10 mouse cellular contexts compared by ENCODE assay signal in the genomic region with DNA sequence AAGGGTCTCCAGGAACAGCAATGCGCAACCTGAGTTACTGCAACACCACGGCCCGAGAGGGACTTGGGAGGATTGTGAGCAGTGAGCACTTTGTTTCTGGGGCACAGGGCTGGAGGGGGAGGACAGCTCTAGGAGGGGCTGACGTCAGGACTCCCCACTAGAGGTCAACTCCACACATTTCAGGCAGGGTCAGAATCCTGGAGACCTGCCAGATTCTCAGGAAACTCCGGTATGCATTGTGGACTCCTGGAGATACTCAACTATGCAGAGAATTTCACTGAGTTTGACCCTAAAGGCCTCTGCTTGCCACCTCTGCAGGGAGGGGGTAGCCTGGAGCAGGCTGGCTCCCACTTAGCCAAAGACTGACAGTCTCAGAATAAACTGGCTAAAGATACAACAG.
DNase-seq lines count a peak whose midpoint lies in the region; ATAC-seq lines count a peak whose summit lies in the region.
"Had no signal": no experiment of that assay in that cellular context is flagged by ENCODE, and none has a peak within 500 bp of the region (broad histone marks: within the 10 kb centered on the region; RNA-seq: fewer than 3 reads in every experiment).

No protein-coding gene starts in this region.

- no peak for DNase-seq in lung, postnatal 25 days (ENCODE audit: low spot score)
- peak; percentile 56 to 81 for DNase-seq in kidney, adult 8-10 months
- no peak for DNase-seq in thymus, postnatal 14 days
- DNase-seq in natural killer cell, adult 2 months (ENCODE audit: low spot score in 2 of 2), result no peak
- DNase-seq: cerebellum, adult 2 months had no signal

- no peaks in the 10 kb centered on the region for H3K36me3 ChIP-seq in lung, embryonic 16.5 days (ENCODE audit: control insufficient read depth, insufficient read depth, low read length)
- no peaks in the 10 kb centered on the region for H3K36me3 ChIP-seq in embryonic facial prominence, embryonic 12.5 days
- H3K36me3 ChIP-seq in neural tube, embryonic 14.5 days (ENCODE audit: control insufficient read depth, insufficient read depth, low read length), result no peaks in the 10 kb centered on the region

- H3K4me1 ChIP-seq in lung, embryonic 16.5 days (replicated peaks; ENCODE audit: control insufficient read depth, insufficient read depth, low read length), result peaks cover 10% of the 10 kb centered on the region
- peaks cover 14% of the 10 kb centered on the region for H3K4me1 ChIP-seq in embryonic facial prominence, embryonic 12.5 days
- H3K4me1 ChIP-seq in neural tube, embryonic 14.5 days (ENCODE audit: control insufficient read depth, insufficient read depth, low read length), result peaks cover 17% of the 10 kb centered on the region; the same call in 1 of the 2 replicates
- H3K4me1 ChIP-seq: megakaryocyte, embryonic 14.5 days had no signal

- WGBS in lung, embryonic 16.5 days, result 26% methylated on average over 5 of the region's 5 CpGs
- WGBS in embryonic facial prominence, embryonic 12.5 days, result 33% methylated on average over 5 of the region's 5 CpGs
- WGBS in neural tube, embryonic 14.5 days, result 40% methylated on average over 5 of the region's 5 CpGs

- H3K4me3 ChIP-seq in lung, embryonic 16.5 days (ENCODE audit: low read length), result no peak overlapping the region
- no peak overlapping the region for H3K4me3 ChIP-seq in embryonic facial prominence, embryonic 12.5 days
- no peak overlapping the region for H3K4me3 ChIP-seq in neural tube, embryonic 14.5 days (ENCODE audit: low read depth, low read length)
- H3K4me3 ChIP-seq: megakaryocyte, embryonic 14.5 days had no signal

- peak; percentile 62 for ATAC-seq in lung, embryonic 16.5 days (ENCODE audit: low read depth)
- ATAC-seq in embryonic facial prominence, embryonic 12.5 days (ENCODE audit: insufficient number of reproducible peaks, insufficient read depth, low FRiP score, low TSS enrichment), result 0 out of 2 replicates have a peak, but pooled peaks have one; percentile 48
- peak; percentile 15; the same call in 1 of the 2 replicates for ATAC-seq in neural tube, embryonic 14.5 days (ENCODE audit: low read depth)
- ATAC-seq in monocyte, adult 5-6 weeks (replicated peaks; ENCODE audit: insufficient number of reproducible peaks, low FRiP score, low TSS enrichment, poor library complexity, severe bottlenecking), result no peak

- H3K27me3 ChIP-seq in lung, embryonic 16.5 days (ENCODE audit: control insufficient read depth, insufficient read depth, low read depth, low read length), result no peaks in the 10 kb centered on the region
- H3K27me3 ChIP-seq in embryonic facial prominence, embryonic 12.5 days, result no peaks in the 10 kb centered on the region
- H3K27me3 ChIP-seq in neural tube, embryonic 14.5 days (ENCODE audit: control insufficient read depth, insufficient read depth, low read length), result no peaks in the 10 kb centered on the region

- H3K9me3 ChIP-seq in lung, embryonic 16.5 days (ENCODE audit: control insufficient read depth, low read length), result no peaks in the 10 kb centered on the region
- no peaks in the 10 kb centered on the region for H3K9me3 ChIP-seq in embryonic facial prominence, embryonic 12.5 days
- H3K9me3 ChIP-seq in neural tube, embryonic 14.5 days (ENCODE audit: control insufficient read depth, low read length), result no peaks in the 10 kb centered on the region

- no peak overlapping the region for H3K4me2 ChIP-seq in lung, embryonic 16.5 days (ENCODE audit: low read depth, low read length)
- H3K4me2 ChIP-seq in embryonic facial prominence, embryonic 12.5 days (replicated peaks), result no peak overlapping the region
- no peak overlapping the region for H3K4me2 ChIP-seq in neural tube, embryonic 14.5 days (ENCODE audit: low read depth, low read length)

- H3K27ac ChIP-seq in lung, embryonic 16.5 days (ENCODE audit: low read length), result no peak overlapping the region
- no peak overlapping the region; the same call in 1 of the 2 replicates for H3K27ac ChIP-seq in embryonic facial prominence, embryonic 12.5 days
- peak overlapping the region; percentile 46; the same call in 1 of the 2 replicates for H3K27ac ChIP-seq in neural tube, embryonic 14.5 days (ENCODE audit: low read depth, low read length)

- no peak overlapping the region for H3K9ac ChIP-seq in lung, embryonic 16.5 days (ENCODE audit: low read length)
- no peak overlapping the region for H3K9ac ChIP-seq in embryonic facial prominence, embryonic 12.5 days
- H3K9ac ChIP-seq in neural tube, embryonic 14.5 days (replicated peaks; ENCODE audit: low read depth, low read length), result no peak overlapping the region

Comparison
In these comparisons a context has a peak if more than half of its experiments do, and no peak if none do; other contexts are left out.
1. DNase-seq: peak in kidney, adult 8-10 months (2 of 2); none in lung, postnatal 25 days (single experiment), thymus, postnatal 14 days (single experiment) and natural killer cell, adult 2 months (0 of 2).